Mouse (Mus musculus): ENCODE measurements at regions not wholly inside any gene's neighbourhood (a gene's known extent, or its start where the extent isn't known, plus 50 kb on each side); places are given as distances from the start of the nearest gene placed in this dataset.
"Not testable (repeated sequence)": the region's sequence is repeated elsewhere in the genome, so short reads cannot be mapped to it uniquely, and the experiment has no call there.

- DNase-seq (ENCODE audit: low read depth, low spot score), result no peak
Measured at GRCm38 (mm10) chr1:146955688-146956214, 461.2 kb downstream of the Brinp3 start.

- DNase-seq (ENCODE audit: low read depth, low spot score), result no peak
Measured at GRCm38 (mm10) chr1:146956347-146956746, 461.8 kb downstream of the Brinp3 start.

GRCm38 (mm10) chr1:146960448-146960847 is 465.9 kb downstream of the Brinp3 start:
- no peak for DNase-seq (ENCODE audit: low read depth, low spot score)

GRCm38 (mm10) chr1:146967534-146967933 is 473.0 kb downstream of the Brinp3 start:
- DNase-seq (ENCODE audit: low read depth, low spot score), result no peak

- no peak for DNase-seq (ENCODE audit: low read depth, low spot score)
Measured at GRCm38 (mm10) chr1:146967993-146968392, 473.4 kb downstream of the Brinp3 start.

GRCm38 (mm10) chr1:146983433-146984186 is 489.1 kb downstream of the Brinp3 start:
- no peak for DNase-seq (ENCODE audit: low read depth, low spot score)

GRCm38 (mm10) chr1:147000018-147000417 is 505.5 kb downstream of the Brinp3 start:
- no peak for DNase-seq (ENCODE audit: low read depth, low spot score)

- no peak for DNase-seq (ENCODE audit: low read depth, low spot score)
Measured at GRCm38 (mm10) chr1:147047714-147048113, 553.2 kb downstream of the Brinp3 start.

GRCm38 (mm10) chr1:147058504-147058903 is 563.9 kb downstream of the Brinp3 start:
- no peak for DNase-seq (ENCODE audit: low read depth, low spot score)

- no peak for DNase-seq (ENCODE audit: low read depth, low spot score)
Measured at GRCm38 (mm10) chr1:147074166-147074565, 579.6 kb downstream of the Brinp3 start.

GRCm38 (mm10) chr1:147084129-147084799 is 589.7 kb downstream of the Brinp3 start:
- peak; percentile 0 for DNase-seq (ENCODE audit: low read depth, low spot score)

GRCm38 (mm10) chr1:147125541-147125940 is 631.0 kb downstream of the Brinp3 start:
- no peak for DNase-seq (ENCODE audit: low read depth, low spot score)

- no peak for DNase-seq (ENCODE audit: low read depth, low spot score)
Measured at GRCm38 (mm10) chr1:147138176-147138575, 643.6 kb downstream of the Brinp3 start.

GRCm38 (mm10) chr1:147175350-147175749 is 680.8 kb downstream of the Brinp3 start:
- no peak for DNase-seq (ENCODE audit: low read depth, low spot score)

GRCm38 (mm10) chr1:147186799-147187198 is 692.2 kb downstream of the Brinp3 start:
- DNase-seq (ENCODE audit: low read depth, low spot score), result no peak

- DNase-seq (ENCODE audit: low read depth, low spot score), result no peak
Measured at GRCm38 (mm10) chr1:147187251-147188025, 692.9 kb downstream of the Brinp3 start.

GRCm38 (mm10) chr1:147199959-147200358 is 705.4 kb downstream of the Brinp3 start:
- not testable (repeated sequence) for DNase-seq (ENCODE audit: low read depth, low spot score)

GRCm38 (mm10) chr1:147214890-147215289 is 720.3 kb downstream of the Brinp3 start:
- DNase-seq (ENCODE audit: low read depth, low spot score), result not testable (repeated sequence)

GRCm38 (mm10) chr1:147217965-147218364 is 723.4 kb downstream of the Brinp3 start:
- DNase-seq (ENCODE audit: low read depth, low spot score), result no peak

GRCm38 (mm10) chr1:147219438-147219837 is 724.9 kb downstream of the Brinp3 start:
- DNase-seq (ENCODE audit: low read depth, low spot score), result no peak

GRCm38 (mm10) chr1:147223232-147223925 is 728.8 kb downstream of the Brinp3 start:
- no peak for DNase-seq (ENCODE audit: low read depth, low spot score)

Data from forelimb bud, embryonic 11.5 days (tissue).